Mouse (Mus musculus): Measurements from ENCODE around the gene Unk. TPM values are rescaled to one million over a fixed set of nuclear protein-coding genes. Genes with fewer than 3 reads are reported as not detected.

Gene Unk
- total and polyA plus RNA-seq, 3 experiments = 21.7 to 42.3 TPM; not detected in 1

GRCm38 (mm10) chr11:116075539-116076265 is 45.6 kb downstream of the Unk start (continued):
- TF ChIP-seq USF2 (IDR thresholded peaks at IDR 0.05; ENCODE audit: borderline replicate concordance in 1 of 2, insufficient read depth in 1 of 2, low read depth in 1 of 2, low read length in 2 of 2) = no peak
- TF ChIP-seq ZMIZ1 (IDR thresholded peaks at IDR 0.05; ENCODE audit: low read depth, low read length) = peak; percentile 48
- TF ChIP-seq TAL1 (IDR thresholded peaks at IDR 0.05; ENCODE audit: low read length) = peak; percentile 77
- TF ChIP-seq CTCF (IDR thresholded peaks at IDR 0.05 in 2 of 3, conservative IDR thresholded peaks at IDR 0.05 in 1 of 3; ENCODE audit: control insufficient read depth in 1 of 3, insufficient read depth in 1 of 3, low read depth in 2 of 3, low read length in 3 of 3, poor library complexity in 1 of 3, severe bottlenecking in 1 of 3) = peak in 2 of 3 experiments; percentile 49 to 56; a peak in 4 of 6 replicates
- peak; percentile 41 to 49; a peak in 2 of 4 replicates for TF ChIP-seq POLR2A (IDR thresholded peaks at IDR 0.05; ENCODE audit: control insufficient read depth in 1 of 2, insufficient read depth in 1 of 2, low read depth in 1 of 2, low read length in 2 of 2, poor library complexity in 1 of 2)
- TF ChIP-seq POLR2AphosphoS2 (IDR thresholded peaks at IDR 0.05; ENCODE audit: low read length) = no peak; the same call in 1 of the 2 replicates
- TF ChIP-seq TCF12 (IDR thresholded peaks at IDR 0.05; ENCODE audit: low read depth, low read length) = peak; percentile 87
- peak; percentile 90 for TF ChIP-seq TBP (IDR thresholded peaks at IDR 0.05; ENCODE audit: low read depth, low read length)
- peak; percentile 10; the same call in 1 of the 2 replicates for TF ChIP-seq RAD21 (IDR thresholded peaks at IDR 0.05; ENCODE audit: low read depth, low read length)
- peak; percentile 67 for TF ChIP-seq ZNF384 (IDR thresholded peaks at IDR 0.05; ENCODE audit: low read depth, low read length)
- TF ChIP-seq MXI1 (IDR thresholded peaks at IDR 0.05; ENCODE audit: low read depth, low read length) = peak; percentile 53; the same call in 1 of the 2 replicates
- no peak for TF ChIP-seq ZC3H11A (IDR thresholded peaks at IDR 0.05; ENCODE audit: low read depth, low read length)
- no peak; the same call in 1 of the 2 replicates for TF ChIP-seq E2F4 (IDR thresholded peaks at IDR 0.05; ENCODE audit: borderline replicate concordance, low read depth, low read length)
- peak; percentile 47 for TF ChIP-seq HCFC1 (IDR thresholded peaks at IDR 0.05; ENCODE audit: low read depth, low read length)
- TF ChIP-seq MEF2A (IDR thresholded peaks at IDR 0.05; ENCODE audit: extremely low read depth, insufficient replicate concordance, low read depth, low read length, poor library complexity, severe bottlenecking) = no peak

GRCm38 (mm10) chr11:116076266-116076540 is 46.1 kb downstream of the Unk start:
- Histone ChIP-seq H3K36me3 (ENCODE audit: control insufficient read depth in 1 of 2, insufficient read depth in 2 of 2, low read length in 2 of 2) (peaks cover 0 to 24% of the 10 kb centered on the region in 2 experiments; a peak in 2 of 4 replicates), H3K9ac (ENCODE audit: control insufficient read depth, low read depth, low read length, poor library complexity, severe bottlenecking) (peak overlapping the region; percentile 94), H3K4me1 (ENCODE audit: control insufficient read depth in 1 of 2, insufficient read depth in 2 of 2, low read length in 2 of 2) (peaks cover 11 to 21% of the 10 kb centered on the region in 2 experiments), H3K27ac (ENCODE audit: control insufficient read depth, low read depth, low read length) (peak overlapping the region; percentile 97), H3K9me3 (replicated peaks; ENCODE audit: insufficient read depth, low read length) (no peaks in the 10 kb centered on the region), H3K27me3 (ENCODE audit: control insufficient read depth in 1 of 2, insufficient read depth in 2 of 2, low read length in 2 of 2) (no peaks in the 10 kb centered on the region), H3K79me2 (ENCODE audit: control insufficient read depth, insufficient read depth, low read length, poor library complexity) (peaks cover 21% of the 10 kb centered on the region), H3K4me3 (ENCODE audit: control insufficient read depth in 1 of 2, insufficient read depth in 1 of 2, low read depth in 2 of 2, low read length in 2 of 2) (peak overlapping the region; percentile 59 to 78)
- peak; percentile 67 for DNase-seq (ENCODE audit: low read depth, low spot score)
- TF ChIP-seq HCFC1 (IDR thresholded peaks at IDR 0.05; ENCODE audit: low read depth, low read length) (0 out of 2 replicates have a peak, but pooled peaks have one; percentile 18), MAFK (IDR thresholded peaks at IDR 0.05; ENCODE audit: borderline replicate concordance, low read depth, low read length) (no peak), BHLHE40 (IDR thresholded peaks at IDR 0.05; ENCODE audit: borderline replicate concordance, low read depth, low read length) (no peak), POLR2AphosphoS2 (IDR thresholded peaks at IDR 0.05; ENCODE audit: low read length) (no peak), POLR2AphosphoS5 (IDR thresholded peaks at IDR 0.05; ENCODE audit: borderline replicate concordance, low read depth, low read length) (no peak), SIN3A (IDR thresholded peaks at IDR 0.05; ENCODE audit: low read length) (no peak), NRF1 (IDR thresholded peaks at IDR 0.05; ENCODE audit: insufficient read depth, low read depth, low read length, poor library complexity, severe bottlenecking) (no peak), GABPA (IDR thresholded peaks at IDR 0.05; ENCODE audit: low read depth, low read length) (no peak), EP300 (IDR thresholded peaks at IDR 0.05; ENCODE audit: low read depth in 1 of 2, low read length in 2 of 2) (no peak), TBP (IDR thresholded peaks at IDR 0.05; ENCODE audit: low read depth, low read length) (0 out of 2 replicates have a peak, but pooled peaks have one; percentile 14), CTCF (IDR thresholded peaks at IDR 0.05 in 2 of 3, conservative IDR thresholded peaks at IDR 0.05 in 1 of 3; ENCODE audit: control insufficient read depth in 1 of 3, insufficient read depth in 1 of 3, low read depth in 2 of 3, low read length in 3 of 3, poor library complexity in 1 of 3, severe bottlenecking in 1 of 3) (peak in 1 of 3 experiments; percentile 30; a peak in 2 of 6 replicates), MAX (IDR thresholded peaks at IDR 0.05; ENCODE audit: low read length) (0 out of 2 replicates have a peak, but pooled peaks have one; percentile 12), CHD1 (IDR thresholded peaks at IDR 0.05; ENCODE audit: low read depth, low read length) (peak; percentile 61), MXI1 (IDR thresholded peaks at IDR 0.05; ENCODE audit: low read depth, low read length) (peak; percentile 1; the same call in 1 of the 2 replicates), RAD21 (IDR thresholded peaks at IDR 0.05; ENCODE audit: low read depth, low read length) (no peak), KAT2A (conservative IDR thresholded peaks at IDR 0.05; ENCODE audit: low read depth, low read length) (no peak), NELFE (IDR thresholded peaks at IDR 0.05; ENCODE audit: low read depth, low read length) (no peak), CHD2 (IDR thresholded peaks at IDR 0.05; ENCODE audit: low read length) (peak; percentile 31; the same call in 1 of the 2 replicates), RCOR1 (IDR thresholded peaks at IDR 0.05; ENCODE audit: low read depth, low read length) (no peak), ZC3H11A (IDR thresholded peaks at IDR 0.05; ENCODE audit: low read depth, low read length) (no peak)

Data from MEL (cell line).